Mouse (Mus musculus) MEL (cell line): ENCODE data around the gene Prkcz. TPM values are rescaled to one million over a fixed set of nuclear protein-coding genes. Genes with fewer than 3 reads are reported as not detected.

Experiments
- DNase-seq: peaks from one replicate; pipeline ENCODE4 v3.0.0; 2011; ENCODE audit warnings: low read depth, low spot score
- H3K27ac ChIP-seq: 2 replicates; pipeline ENCODE4 v1.5.1; 2012; ENCODE audit warnings: low read depth, mild to moderate bottlenecking, control low read depth, low read length, moderate library complexity; ENCODE audit not compliant: control insufficient read depth
- H3K27me3 ChIP-seq, 2 experiments: fragments of 150-350 bp in 1 of 2; sonication (generic) in 1 of 2; 2 replicates each; pipeline ENCODE4 v1.6.1; 2012; ENCODE audit warnings: low read length in 2 of 2, mild to moderate bottlenecking in 2 of 2, improper control_type of control experiment in 1 of 2, moderate library complexity in 1 of 2; ENCODE audit not compliant: insufficient read depth in 2 of 2, control insufficient read depth in 1 of 2
- H3K36me3 ChIP-seq, 2 experiments: 2 replicates each; pipeline ENCODE4 v1.6.1; 2012 to 2014; ENCODE audit warnings: low read length in 2 of 2, improper control_type of control experiment in 1 of 2, inconsistent platforms in 1 of 2, mild to moderate bottlenecking in 1 of 2; ENCODE audit not compliant: insufficient read depth in 2 of 2, control insufficient read depth in 1 of 2
- H3K4me1 ChIP-seq, 2 experiments: fragments of 150-350 bp in 1 of 2; sonication (generic) in 1 of 2; 2 replicates each; pipeline ENCODE4 v1.6.1; 2012; ENCODE audit warnings: low read length in 2 of 2, improper control_type of control experiment in 1 of 2, mild to moderate bottlenecking in 1 of 2; ENCODE audit not compliant: insufficient read depth in 2 of 2, control insufficient read depth in 1 of 2
- H3K4me3 ChIP-seq, 2 experiments: fragments of 150-350 bp in 1 of 2; sonication (generic) in 1 of 2; 2 replicates each; pipeline ENCODE4 v1.5.1; 2012; ENCODE audit warnings: low read depth in 2 of 2, low read length in 2 of 2, mild to moderate bottlenecking in 2 of 2, moderate library complexity in 2 of 2, control low read depth in 1 of 2, improper control_type of control experiment in 1 of 2; ENCODE audit not compliant: control insufficient read depth in 1 of 2, insufficient read depth in 1 of 2
- H3K79me2 ChIP-seq: 2 replicates; pipeline ENCODE4 v1.6.1; 2012; ENCODE audit warnings: mild to moderate bottlenecking, low read length, moderate library complexity; ENCODE audit not compliant: control insufficient read depth, poor library complexity, insufficient read depth
- H3K9ac ChIP-seq: 2 replicates; pipeline ENCODE4 v1.6.1; 2012; ENCODE audit warnings: low read depth, mild to moderate bottlenecking, control low read depth, low read length, moderate library complexity; ENCODE audit not compliant: control insufficient read depth, poor library complexity, severe bottlenecking
- H3K9me3 ChIP-seq: fragments of 150-350 bp; sonication (generic); replicated peaks from 2 replicates; pipeline ENCODE4 v1.6.1; 2012; ENCODE audit warnings: mild to moderate bottlenecking, low read length, improper control_type of control experiment, moderate library complexity; ENCODE audit not compliant: insufficient read depth
- BHLHE40 ChIP-seq: IDR thresholded peaks from 2 replicates; pipeline ENCODE4 v1.6.1; 2012; ENCODE audit warnings: low read depth, mild to moderate bottlenecking, inconsistent platforms, low read length, improper control_type of control experiment, borderline replicate concordance
- CHD1 ChIP-seq: IDR thresholded peaks from 2 replicates; pipeline ENCODE4 v1.6.1; 2012; ENCODE audit warnings: low read depth, mild to moderate bottlenecking, inconsistent platforms, low read length, improper control_type of control experiment
- CHD2 ChIP-seq: IDR thresholded peaks from 2 replicates; pipeline ENCODE4 v1.6.1; 2011; ENCODE audit warnings: low read length, improper control_type of control experiment
- ELF1 ChIP-seq: IDR thresholded peaks from 2 replicates; pipeline ENCODE4 v1.6.1; 2014; ENCODE audit warnings: low read depth, mild to moderate bottlenecking, inconsistent platforms, low read length, improper control_type of control experiment, moderate library complexity
- GABPA ChIP-seq: IDR thresholded peaks from 2 replicates; pipeline ENCODE4 v1.6.1; 2012; ENCODE audit warnings: low read depth, mild to moderate bottlenecking, inconsistent platforms, low read length, improper control_type of control experiment, moderate library complexity
- GATA1 ChIP-seq: IDR thresholded peaks from 2 replicates; pipeline ENCODE4 v1.6.1; 2011; ENCODE audit warnings: low read depth, low read length, improper control_type of control experiment
- JUND ChIP-seq: IDR thresholded peaks from 2 replicates; pipeline ENCODE4 v1.6.1; 2011; ENCODE audit warnings: low read depth, mild to moderate bottlenecking, improper control_type of control experiment, low read length
- KAT2A ChIP-seq: conservative IDR thresholded peaks from 2 replicates; pipeline ENCODE4 v1.6.1; 2012; ENCODE audit warnings: low read depth, low read length, improper control_type of control experiment, inconsistent platforms
- MAFK ChIP-seq: IDR thresholded peaks from 2 replicates; pipeline ENCODE4 v1.6.1; 2011; ENCODE audit warnings: low read depth, mild to moderate bottlenecking, low read length, improper control_type of control experiment, borderline replicate concordance
- MAX ChIP-seq: IDR thresholded peaks from 2 replicates; pipeline ENCODE4 v1.6.1; 2011; ENCODE audit warnings: low read length, improper control_type of control experiment
- MEF2A ChIP-seq: IDR thresholded peaks from 2 replicates; pipeline ENCODE4 v1.6.1; 2014; ENCODE audit warnings: low read depth, mild to moderate bottlenecking, inconsistent platforms, low read length, improper control_type of control experiment; ENCODE audit not compliant: poor library complexity, insufficient replicate concordance, severe bottlenecking; ENCODE audit errors: extremely low read depth
- MXI1 ChIP-seq: IDR thresholded peaks from 2 replicates; pipeline ENCODE4 v1.6.1; 2011; ENCODE audit warnings: mild to moderate bottlenecking, low read depth, low read length, improper control_type of control experiment
- POLR2A ChIP-seq, 2 experiments: IDR thresholded peaks; 2 replicates each; pipeline ENCODE4 v1.6.1; 2011 to 2012; ENCODE audit warnings: low read length in 2 of 2, mild to moderate bottlenecking in 2 of 2, control low read depth in 1 of 2, improper control_type of control experiment in 1 of 2, low read depth in 1 of 2, moderate library complexity in 1 of 2; ENCODE audit not compliant: control insufficient read depth in 1 of 2, insufficient read depth in 1 of 2, poor library complexity in 1 of 2
- POLR2AphosphoS5 ChIP-seq: IDR thresholded peaks from 2 replicates; pipeline ENCODE4 v1.6.1; 2012; ENCODE audit warnings: low read depth, borderline replicate concordance, mild to moderate bottlenecking, inconsistent platforms, low read length, moderate library complexity, mixed read lengths
- RAD21 ChIP-seq: IDR thresholded peaks from 2 replicates; pipeline ENCODE4 v1.6.1; 2011; ENCODE audit warnings: mild to moderate bottlenecking, low read depth, low read length, improper control_type of control experiment
- SIN3A ChIP-seq: IDR thresholded peaks from 2 replicates; pipeline ENCODE4 v1.6.1; 2012; ENCODE audit warnings: low read length, improper control_type of control experiment, inconsistent platforms
- SMC3 ChIP-seq: IDR thresholded peaks from 2 replicates; pipeline ENCODE4 v1.6.1; 2011; ENCODE audit warnings: low read depth, low read length, improper control_type of control experiment
- TAL1 ChIP-seq: IDR thresholded peaks from 2 replicates; pipeline ENCODE4 v1.6.1; 2012; ENCODE audit warnings: mild to moderate bottlenecking, inconsistent platforms, low read length, moderate library complexity, mixed read lengths
- TBP ChIP-seq: IDR thresholded peaks from 2 replicates; pipeline ENCODE4 v1.8.0; 2011; ENCODE audit warnings: low read depth, low read length, improper control_type of control experiment
- USF1 ChIP-seq: IDR thresholded peaks from 2 replicates; pipeline ENCODE4 v1.6.1; 2014; ENCODE audit warnings: low read depth, mild to moderate bottlenecking, inconsistent platforms, low read length, improper control_type of control experiment, moderate library complexity
- USF2 ChIP-seq, 2 experiments: IDR thresholded peaks; 2 replicates each; pipeline ENCODE4 v1.6.1; 2011 to 2012; ENCODE audit warnings: improper control_type of control experiment in 2 of 2, low read length in 2 of 2, borderline replicate concordance in 1 of 2, inconsistent platforms in 1 of 2, low read depth in 1 of 2, mild to moderate bottlenecking in 1 of 2; ENCODE audit not compliant: insufficient read depth in 1 of 2
- polyA plus RNA-seq, 2 experiments: library from polyadenylated mRNA; stranded (reverse) in 1 of 2; unstranded in 1 of 2; fragments of >175 nt in 1 of 2; fragments of >200 nt in 1 of 2; gene quantifications; 2 replicates each; pipeline versions ENCODE4 v1.2.1 to v1.2.4; 2012; ENCODE audit warnings: low replicate concordance in 2 of 2, low read depth in 1 of 2; ENCODE audit not compliant: insufficient read length in 2 of 2, insufficient read depth in 1 of 2, missing spikeins in 1 of 2
- total RNA-seq: library from RNA; depleted of rRNA; stranded (reverse); fragments of 300-350 nt; gene quantifications from 2 replicates; pipeline ENCODE4 v1.2.3, GENCODE M21; 2012

Gene Prkcz
- total and polyA plus RNA-seq, 3 experiments, result 0.12 to 0.92 TPM; not detected in 1

- H3K27me3 ChIP-seq, result peaks cover 7 to 13% of the 10 kb centered on the region in 2 experiments
- no peaks in the 10 kb centered on the region for H3K9me3 ChIP-seq
These were observed 10.9 kb upstream of the Prkcz start for GRCm38 (mm10) chr4:155371797-155372735.

DNA sequence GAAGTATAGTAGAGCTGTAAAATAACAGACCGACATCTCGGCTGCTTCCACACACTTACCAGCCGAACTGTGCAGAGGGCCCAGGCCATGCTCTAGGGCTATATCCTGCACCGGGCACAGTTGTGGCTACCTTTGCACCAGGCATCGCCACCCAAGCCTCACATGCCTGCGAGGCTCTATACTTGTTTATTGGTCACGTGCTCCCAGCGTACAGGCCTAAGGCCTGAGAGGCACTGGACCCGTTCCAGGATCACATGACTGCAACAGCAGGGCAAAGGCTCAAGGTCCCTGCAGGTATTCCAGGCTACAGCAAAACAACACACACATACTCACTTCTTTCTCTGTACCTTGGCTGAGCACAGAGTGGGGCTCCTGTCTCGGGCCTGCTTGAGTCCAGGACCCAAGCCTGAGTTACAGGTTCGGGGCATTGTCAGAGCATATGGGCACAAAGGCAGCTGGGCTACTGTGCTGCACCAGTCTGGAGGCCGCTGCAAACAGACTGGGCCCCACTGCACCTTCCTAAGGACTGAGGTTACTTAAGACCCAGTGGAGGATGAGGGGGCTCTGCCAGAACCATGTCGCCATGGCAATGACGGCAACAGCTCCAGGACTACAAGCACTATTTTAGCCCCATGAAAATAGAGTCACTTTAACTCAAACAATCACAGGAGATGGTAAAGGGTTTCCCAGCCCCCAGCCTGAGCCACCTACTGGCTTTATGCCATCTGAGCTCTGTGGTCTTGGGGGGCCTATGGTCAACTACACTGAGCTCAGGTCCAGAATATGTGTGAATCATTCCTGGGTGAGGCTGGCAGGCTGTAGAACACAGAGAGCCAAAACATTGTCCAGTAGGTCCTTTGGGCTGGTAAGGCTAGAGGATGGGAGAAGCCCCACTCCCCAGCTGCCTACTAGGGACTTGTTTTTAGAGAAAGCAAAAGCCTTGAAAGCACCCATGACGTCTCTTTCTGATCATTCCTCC, 9.9 kb upstream of the Prkcz start:
- no peak for DNase-seq
- peaks cover 7 to 12% of the 10 kb centered on the region in 2 experiments for H3K27me3 ChIP-seq
- no peak overlapping the region for H3K4me3 ChIP-seq
- no peaks in the 10 kb centered on the region for H3K36me3 ChIP-seq
- no peaks in the 10 kb centered on the region for H3K9me3 ChIP-seq
- no peaks in the 10 kb centered on the region for H3K79me2 ChIP-seq
- H3K9ac ChIP-seq, result no peak overlapping the region
- no peak for TF ChIP-seq BHLHE40
- TF ChIP-seq CHD1, result no peak
- no peak for TF ChIP-seq ELF1
- no peak for TF ChIP-seq MAX
- TF ChIP-seq POLR2A (IDR thresholded peaks at IDR 0.05; ENCODE audit: control insufficient read depth in 1 of 2, insufficient read depth in 1 of 2, low read depth in 1 of 2, low read length in 2 of 2, poor library complexity in 1 of 2), result no peak
- TF ChIP-seq MAFK, result no peak
- TF ChIP-seq GABPA, result no peak
- no peak for TF ChIP-seq SMC3
- no peak for TF ChIP-seq USF2 (IDR thresholded peaks at IDR 0.05; ENCODE audit: borderline replicate concordance in 1 of 2, insufficient read depth in 1 of 2, low read depth in 1 of 2, low read length in 2 of 2)
- no peak for TF ChIP-seq GATA1
- no peak for TF ChIP-seq POLR2AphosphoS5
- no peak for TF ChIP-seq KAT2A
- TF ChIP-seq MEF2A, result no peak
- no peak for TF ChIP-seq JUND
- no peak for TF ChIP-seq TAL1
- TF ChIP-seq RAD21, result no peak
- H3K4me1 ChIP-seq, result no peaks in the 10 kb centered on the region
- no peak overlapping the region for H3K27ac ChIP-seq

More at GRCm38 (mm10) chr4:155371797-155372735, 10.9 kb upstream of the Prkcz start:
- DNase-seq, result no peak
- H3K4me1 ChIP-seq, result no peaks in the 10 kb centered on the region
- no peak overlapping the region for H3K4me3 ChIP-seq
- H3K27ac ChIP-seq, result no peak overlapping the region
- no peaks in the 10 kb centered on the region for H3K79me2 ChIP-seq
- H3K36me3 ChIP-seq, result no peaks in the 10 kb centered on the region
- no peak overlapping the region for H3K9ac ChIP-seq
- TF ChIP-seq SIN3A (no peak), CHD2 (no peak), MAFK (no peak), USF1 (no peak), MXI1 (no peak), RAD21 (no peak), TBP (no peak), GABPA (no peak)
- TF ChIP-seq, all 39 proteins: peak for 0
